12 mouse cellular contexts compared by ENCODE assay signal in genomic region chr17:26974547-26974946, GRCm38 (mm10). TPM values are rescaled to one million over a fixed set of nuclear protein-coding genes. Genes with fewer than 3 reads are reported as not detected.
DNase-seq lines count a peak whose midpoint lies in the region; ATAC-seq and TF ChIP-seq lines count a peak whose summit lies in the region.
"Had no signal": no experiment of that assay in that cellular context is flagged by ENCODE, and none has a peak within 500 bp of the region (broad histone marks: within the 10 kb centered on the region; RNA-seq: fewer than 3 reads in every experiment).

No protein-coding gene starts in this region.

- H3K36me3 ChIP-seq in kidney, embryonic 16.5 days (ENCODE audit: insufficient read depth, low read length): peaks cover 37% of the 10 kb centered on the region
- peaks cover 73% of the 10 kb centered on the region for H3K36me3 ChIP-seq in embryonic facial prominence, embryonic 10.5 days (replicated peaks)
- peaks cover 58% of the 10 kb centered on the region for H3K36me3 ChIP-seq in forebrain, embryonic 14.5 days (ENCODE audit: control insufficient read depth, insufficient read depth, low read length)
- peaks cover 13% of the 10 kb centered on the region for H3K36me3 ChIP-seq in liver, embryonic 14.5 days (replicated peaks; ENCODE audit: control insufficient read depth, insufficient read depth, low read depth)

- no peak for TF ChIP-seq CTCF in liver, embryonic 14.5 days (IDR thresholded peaks at IDR 0.05; ENCODE audit: low read depth)

- no peaks in the 10 kb centered on the region for H3K9me3 ChIP-seq in kidney, embryonic 16.5 days (ENCODE audit: low read length)
- no peaks in the 10 kb centered on the region for H3K9me3 ChIP-seq in embryonic facial prominence, embryonic 10.5 days
- H3K9me3 ChIP-seq in forebrain, embryonic 14.5 days (replicated peaks; ENCODE audit: control insufficient read depth, low read length): no peaks in the 10 kb centered on the region
- H3K9me3 ChIP-seq in liver, embryonic 14.5 days (ENCODE audit: control insufficient read depth, low read length): no peaks in the 10 kb centered on the region

- H3K4me2 ChIP-seq in kidney, embryonic 16.5 days (replicated peaks; ENCODE audit: low read depth, low read length): peak overlapping the region; percentile 72; the same call in 1 of the 2 replicates
- H3K4me2 ChIP-seq in forebrain, embryonic 14.5 days (ENCODE audit: low read length): peak overlapping the region; percentile 95; the same call in 1 of the 2 replicates
- peak overlapping the region; percentile 84 for H3K4me2 ChIP-seq in liver, embryonic 14.5 days (ENCODE audit: low read depth)

- H3K9ac ChIP-seq in kidney, embryonic 16.5 days (replicated peaks; ENCODE audit: low read length): no peak overlapping the region
- no peak overlapping the region for H3K9ac ChIP-seq in forebrain, embryonic 14.5 days (ENCODE audit: low read length)
- no peak overlapping the region for H3K9ac ChIP-seq in liver, embryonic 14.5 days (replicated peaks)

- no peak for TF ChIP-seq EP300 in liver, embryonic 14.5 days (IDR thresholded peaks at IDR 0.05; ENCODE audit: low read depth)

- H3K4me3 ChIP-seq in kidney, embryonic 16.5 days (ENCODE audit: low read length): no peak overlapping the region
- peak overlapping the region; percentile 92 for H3K4me3 ChIP-seq in embryonic facial prominence, embryonic 10.5 days
- H3K4me3 ChIP-seq in forebrain, embryonic 14.5 days (ENCODE audit: low read depth, low read length): no peak overlapping the region
- H3K4me3 ChIP-seq in liver, embryonic 14.5 days (ENCODE audit: insufficient read depth in 1 of 2, low read depth in 2 of 2, low read length in 2 of 2): no peak overlapping the region

- ATAC-seq in kidney, embryonic 16.5 days (ENCODE audit: low FRiP score, low TSS enrichment): no peak
- no peak for ATAC-seq in forebrain, embryonic 14.5 days
- ATAC-seq in liver, embryonic 14.5 days (ENCODE audit: insufficient read depth): no peak

- H3K27ac ChIP-seq in kidney, embryonic 16.5 days (ENCODE audit: low read length): no peak overlapping the region
- no peak overlapping the region for H3K27ac ChIP-seq in embryonic facial prominence, embryonic 10.5 days (replicated peaks)
- no peak overlapping the region for H3K27ac ChIP-seq in forebrain, embryonic 14.5 days (ENCODE audit: low read depth, low read length)
- no peak overlapping the region for H3K27ac ChIP-seq in liver, embryonic 14.5 days

- intact Hi-C loops in gastrocnemius, postnatal 14 days (cut with DNase I; ENCODE audit: low total_unique reads): no loop called here

- DNase-seq in kidney, adult 18-20 months: no peak
- no peak for DNase-seq in embryonic facial prominence, embryonic 10.5 days (ENCODE audit: low spot score)
- no peak for DNase-seq in forebrain, embryonic 14.5 days (ENCODE audit: low spot score)
- DNase-seq in liver, embryonic 14.5 days (ENCODE audit: low read depth in 3 of 3, low spot score in 3 of 3): no peak
- no peak for DNase-seq in Muller cell, postnatal 12 days (ENCODE audit: inconsistent ontology term)
- no peak for DNase-seq in gastrocnemius, postnatal 14 days
- DNase-seq in cerebellum, adult 9-11 months: no peak
- DNase-seq: adrenal gland, adult 2 months; cerebellum, adult 11 months; heart, adult 11 months; kidney, postnatal 4 days had no signal

- 90% methylated on average over 15 of the region's 15 CpGs for WGBS in kidney, embryonic 16.5 days
- WGBS in embryonic facial prominence, embryonic 10.5 days: 94% methylated on average over 15 of the region's 15 CpGs
- WGBS in forebrain, embryonic 14.5 days: 93% methylated on average over 15 of the region's 15 CpGs
- 82% methylated on average over 15 of the region's 15 CpGs for WGBS in liver, embryonic 14.5 days (ENCODE audit: insufficient replicate concordance)

- no peaks in the 10 kb centered on the region for H3K27me3 ChIP-seq in kidney, embryonic 16.5 days (ENCODE audit: insufficient read depth, low read length)
- no peaks in the 10 kb centered on the region for H3K27me3 ChIP-seq in embryonic facial prominence, embryonic 10.5 days (replicated peaks; ENCODE audit: low read depth, poor library complexity, severe bottlenecking)
- no peaks in the 10 kb centered on the region for H3K27me3 ChIP-seq in forebrain, embryonic 14.5 days (replicated peaks; ENCODE audit: control insufficient read depth, insufficient read depth, low read length)
- no peaks in the 10 kb centered on the region for H3K27me3 ChIP-seq in liver, embryonic 14.5 days (ENCODE audit: control insufficient read depth, insufficient read depth, low read length)

- peaks cover 28% of the 10 kb centered on the region for H3K4me1 ChIP-seq in kidney, embryonic 16.5 days (ENCODE audit: insufficient read depth, low read length)
- peaks cover 53% of the 10 kb centered on the region for H3K4me1 ChIP-seq in embryonic facial prominence, embryonic 10.5 days
- H3K4me1 ChIP-seq in forebrain, embryonic 14.5 days (ENCODE audit: control insufficient read depth, insufficient read depth, low read length): peaks cover 18% of the 10 kb centered on the region
- H3K4me1 ChIP-seq in liver, embryonic 14.5 days (replicated peaks; ENCODE audit: control insufficient read depth in 2 of 2, insufficient read depth in 2 of 2, low read length in 1 of 2): peaks cover 7 to 8% of the 10 kb centered on the region in 2 experiments

RNA-seq across cellular contexts. Expression of gene Zbtb9, which starts 1.6 kb away (rescaled TPM):
- polyA plus RNA-seq in kidney, embryonic 16.5 days (2015; fragmentation: Nextera tagmentation; extraction: Ambion mirVana): 19.9 and 20.1 TPM in 2 replicates
- polyA plus RNA-seq in embryonic facial prominence, embryonic 10.5 days (2016; fragmentation: Nextera tagmentation; extraction: Ambion mirVana): 20.1 and 20.6 TPM in 2 replicates
- polyA plus RNA-seq in forebrain, embryonic 14.5 days (2014; fragmentation: Nextera tagmentation; extraction: Ambion mirVana): 9.1 and 10.0 TPM in 2 replicates
- 3.1 and 4.0 TPM in 2 replicates for polyA plus RNA-seq in liver, embryonic 14.5 days (2012; rRNA removed)
- polyA plus RNA-seq in liver, embryonic 14.5 days (2014; fragmentation: Nextera tagmentation; extraction: Ambion mirVana): 2.6 and 3.4 TPM in 2 replicates
- total RNA-seq in gastrocnemius, postnatal 14 days (2021): 1 to 10 TPM; 1.6 to 2.6 TPM

RNA-seq across cellular contexts. Expression of gene Syngap1, which starts 33.5 kb away (rescaled TPM):
- polyA plus RNA-seq in kidney, embryonic 16.5 days (2015; fragmentation: Nextera tagmentation; extraction: Ambion mirVana): 1.1 and 2.2 TPM in 2 replicates
- polyA plus RNA-seq in embryonic facial prominence, embryonic 10.5 days (2016; fragmentation: Nextera tagmentation; extraction: Ambion mirVana): 1.4 and 1.6 TPM in 2 replicates
- 4.2 and 4.9 TPM in 2 replicates for polyA plus RNA-seq in forebrain, embryonic 14.5 days (2014; fragmentation: Nextera tagmentation; extraction: Ambion mirVana)
- 3.4 TPM in 2 replicates for polyA plus RNA-seq in liver, embryonic 14.5 days (2012; rRNA removed)
- 0.08 and 0.13 TPM in 2 replicates for polyA plus RNA-seq in liver, embryonic 14.5 days (2014; fragmentation: Nextera tagmentation; extraction: Ambion mirVana)
- 1 to 10 TPM; 5.8 to 6.1 TPM for total RNA-seq in gastrocnemius, postnatal 14 days (2021)

RNA-seq across cellular contexts. Expression of gene Cuta, which starts 35.2 kb away (rescaled TPM):
- polyA plus RNA-seq in kidney, embryonic 16.5 days (2015; fragmentation: Nextera tagmentation; extraction: Ambion mirVana): 187 and 203 TPM in 2 replicates
- 176 and 182 TPM in 2 replicates for polyA plus RNA-seq in embryonic facial prominence, embryonic 10.5 days (2016; fragmentation: Nextera tagmentation; extraction: Ambion mirVana)
- polyA plus RNA-seq in forebrain, embryonic 14.5 days (2014; fragmentation: Nextera tagmentation; extraction: Ambion mirVana): 137 and 150 TPM in 2 replicates
- polyA plus RNA-seq in liver, embryonic 14.5 days (2012; rRNA removed): 53.0 and 53.5 TPM in 2 replicates
- polyA plus RNA-seq in liver, embryonic 14.5 days (2014; fragmentation: Nextera tagmentation; extraction: Ambion mirVana): 82.5 and 86.8 TPM in 2 replicates
- total RNA-seq in gastrocnemius, postnatal 14 days (2021): 100 to 1,000 TPM in 1 of 2 experiments, 10 to 100 TPM in 1; 87.0 to 102 TPM

RNA-seq across cellular contexts. Expression of gene Phf1, which starts 41.7 kb away (rescaled TPM):
- polyA plus RNA-seq in kidney, embryonic 16.5 days (2015; fragmentation: Nextera tagmentation; extraction: Ambion mirVana): 9.3 and 9.4 TPM in 2 replicates
- 3.8 and 4.7 TPM in 2 replicates for polyA plus RNA-seq in embryonic facial prominence, embryonic 10.5 days (2016; fragmentation: Nextera tagmentation; extraction: Ambion mirVana)
- polyA plus RNA-seq in forebrain, embryonic 14.5 days (2014; fragmentation: Nextera tagmentation; extraction: Ambion mirVana): 10.0 and 12.1 TPM in 2 replicates
- polyA plus RNA-seq in liver, embryonic 14.5 days (2012; rRNA removed): 6.3 and 6.4 TPM in 2 replicates
- polyA plus RNA-seq in liver, embryonic 14.5 days (2014; fragmentation: Nextera tagmentation; extraction: Ambion mirVana): 0.94 and 1.7 TPM in 2 replicates
- total RNA-seq in gastrocnemius, postnatal 14 days (2021): 1 to 10 TPM; 4.1 TPM

RNA-seq across cellular contexts. Expression of gene Bak1, which starts 54.3 kb away (rescaled TPM):
- 7.4 and 9.5 TPM in 2 replicates for polyA plus RNA-seq in kidney, embryonic 16.5 days (2015; fragmentation: Nextera tagmentation; extraction: Ambion mirVana)
- 2.8 and 3.3 TPM in 2 replicates for polyA plus RNA-seq in embryonic facial prominence, embryonic 10.5 days (2016; fragmentation: Nextera tagmentation; extraction: Ambion mirVana)
- 4.8 and 7.6 TPM in 2 replicates for polyA plus RNA-seq in forebrain, embryonic 14.5 days (2014; fragmentation: Nextera tagmentation; extraction: Ambion mirVana)
- polyA plus RNA-seq in liver, embryonic 14.5 days (2012; rRNA removed): 16.1 and 17.3 TPM in 2 replicates
- 5.4 and 5.8 TPM in 2 replicates for polyA plus RNA-seq in liver, embryonic 14.5 days (2014; fragmentation: Nextera tagmentation; extraction: Ambion mirVana)
- total RNA-seq in gastrocnemius, postnatal 14 days (2021): 10 to 100 TPM; 24.7 to 27.9 TPM
